Mouse (Mus musculus) hindbrain, embryonic 13.5 days (tissue): Measurements from ENCODE around the gene Dusp27. TPM values are rescaled to one million over a fixed set of nuclear protein-coding genes. Genes with fewer than 3 reads are reported as not detected.

Experiments used
- ATAC-seq: fragments of 200-750 bp; cut with Nextera tagmentation; 2 replicates; pipeline ENCODE4 v1.8.0; 2017; ENCODE audit warnings: moderate TSS enrichment; ENCODE audit not compliant: low FRiP score
- H3K27ac ChIP-seq: fragments of 300-500 bp; sonication (generic); 2 replicates; pipeline ENCODE4 v1.5.1; 2015; ENCODE audit warnings: inconsistent platforms, mild to moderate bottlenecking, moderate library complexity
- H3K27me3 ChIP-seq: fragments of 300-500 bp; sonication (generic); 2 replicates; pipeline ENCODE4 v1.6.1; 2015; ENCODE audit warnings: mild to moderate bottlenecking, inconsistent platforms
- H3K36me3 ChIP-seq: fragments of 300-500 bp; sonication (generic); 2 replicates; pipeline ENCODE4 v1.6.1; 2015; ENCODE audit warnings: mild to moderate bottlenecking, inconsistent platforms
- H3K4me1 ChIP-seq: fragments of 300-500 bp; sonication (generic); replicated peaks from 2 replicates; pipeline ENCODE4 v1.6.1; 2015; ENCODE audit warnings: inconsistent platforms
- H3K4me2 ChIP-seq: fragments of 300-500 bp; sonication (generic); 2 replicates; pipeline ENCODE4 v1.6.1; 2015; ENCODE audit warnings: inconsistent platforms, mild to moderate bottlenecking, moderate library complexity
- H3K4me3 ChIP-seq: fragments of 300-500 bp; sonication (generic); 2 replicates; pipeline ENCODE4 v1.5.1; 2015; ENCODE audit warnings: mild to moderate bottlenecking, inconsistent platforms
- H3K9ac ChIP-seq: fragments of 300-500 bp; sonication (generic); 2 replicates; pipeline ENCODE4 v1.6.1; 2015; ENCODE audit warnings: mild to moderate bottlenecking, inconsistent platforms
- H3K9me3 ChIP-seq: fragments of 300-500 bp; sonication (generic); 2 replicates; pipeline ENCODE4 v1.6.1; 2016; ENCODE audit warnings: inconsistent platforms
- WGBS: fragments of 180-500 bp; shearing (Covaris S2); methylation state at CpG from one replicate; pipeline ENCODE4 v1.1.7; 2015; 5-methylcytosine and 5-hydroxymethylcytosine counted together
- polyA plus RNA-seq: library from polyadenylated mRNA; unstranded; fragments of >200 nt; fragmentation: Nextera tagmentation; extraction: Ambion mirVana; gene quantifications from 2 replicates; pipeline ENCODE4 v1.2.1, GENCODE M21; 2015

Dusp27 gene
- polyA plus RNA-seq, 1 experiment from 2014 or later = 1.2 TPM

GRCm38 (mm10) chr1:166139113-166139512, 11.4 kb upstream of the Dusp27 start:
- WGBS = 83% methylated on average over 3 of the region's 3 CpGs

GRCm38 (mm10) chr1:166138136-166138535, 10.4 kb upstream of the Dusp27 start:
- Histone ChIP-seq H3K27ac (no peak overlapping the region), H3K4me1 (peaks cover 11% of the 10 kb centered on the region), H3K4me2 (no peak overlapping the region), H3K9ac (no peak overlapping the region), H3K9me3 (no peaks in the 10 kb centered on the region), H3K4me3 (no peak overlapping the region), H3K36me3 (no peaks in the 10 kb centered on the region), H3K27me3 (0 out of 2 replicates have a peak, but pooled peaks cover 11% of the 10 kb centered on the region)
- no peak for ATAC-seq
- 69% methylated on average over 13 of the region's 13 CpGs for WGBS

More at GRCm38 (mm10) chr1:166139113-166139512, 11.4 kb upstream of the Dusp27 start:
- no peaks in the 10 kb centered on the region for H3K36me3 ChIP-seq
- no peak for ATAC-seq
- 0 out of 2 replicates have a peak, but pooled peaks cover 11% of the 10 kb centered on the region for H3K27me3 ChIP-seq
- peaks cover 11% of the 10 kb centered on the region for H3K4me1 ChIP-seq
- no peak overlapping the region for H3K9ac ChIP-seq
- H3K27ac ChIP-seq = no peak overlapping the region
- no peaks in the 10 kb centered on the region for H3K9me3 ChIP-seq
- no peak overlapping the region for H3K4me2 ChIP-seq
- H3K4me3 ChIP-seq = no peak overlapping the region

- no peaks in the 10 kb centered on the region for H3K36me3 ChIP-seq
- WGBS = 80% methylated on average over 7 of the region's 7 CpGs
- 0 out of 2 replicates have a peak, but pooled peaks cover 11% of the 10 kb centered on the region for H3K27me3 ChIP-seq
- ATAC-seq = no peak
- H3K9me3 ChIP-seq = no peaks in the 10 kb centered on the region
- no peak overlapping the region for H3K4me3 ChIP-seq
- H3K27ac ChIP-seq = no peak overlapping the region
- H3K4me1 ChIP-seq = peaks cover 11% of the 10 kb centered on the region
- H3K4me2 ChIP-seq = no peak overlapping the region
- no peak overlapping the region for H3K9ac ChIP-seq
These were observed 9.7 kb upstream of the Dusp27 start for GRCm38 (mm10) chr1:166137244-166137938.

- Histone ChIP-seq H3K27ac (no peak overlapping the region), H3K4me2 (no peak overlapping the region), H3K27me3 (0 out of 2 replicates have a peak, but pooled peaks cover 11% of the 10 kb centered on the region), H3K4me3 (no peak overlapping the region), H3K9me3 (no peaks in the 10 kb centered on the region), H3K9ac (no peak overlapping the region), H3K36me3 (no peaks in the 10 kb centered on the region), H3K4me1 (peaks cover 16% of the 10 kb centered on the region)
- 39% methylated on average over 5 of the region's 5 CpGs for WGBS
- ATAC-seq = no peak
These were observed 7.5 kb upstream of the Dusp27 start for GRCm38 (mm10) chr1:166135091-166135740.

GRCm38 (mm10) chr1:166132367-166132766, 4.6 kb upstream of the Dusp27 start:
- Histone ChIP-seq H3K36me3 (no peaks in the 10 kb centered on the region), H3K4me1 (peaks cover 12% of the 10 kb centered on the region; the same call in 1 of the 2 replicates), H3K27me3 (0 out of 2 replicates have a peak, but pooled peaks cover 8% of the 10 kb centered on the region), H3K4me2 (no peak overlapping the region), H3K9me3 (no peaks in the 10 kb centered on the region), H3K9ac (no peak overlapping the region), H3K4me3 (no peak overlapping the region), H3K27ac (no peak overlapping the region)
- ATAC-seq = no peak
- WGBS = 51% methylated on average over 4 of the region's 4 CpGs

GRCm38 (mm10) chr1:166130224-166130860, 2.6 kb upstream of the Dusp27 start, which contains the start of gene Gpa33:
Gene Gpa33 (plus strand): TSS chr1:166130238.
- 89% methylated on average over 5 of the region's 5 CpGs for WGBS

GRCm38 (mm10) chr1:166128551-166128950, 829 bp upstream of the Dusp27 start:
- Histone ChIP-seq H3K27me3 (no peaks in the 10 kb centered on the region), H3K4me1 (peaks cover 9% of the 10 kb centered on the region; the same call in 1 of the 2 replicates), H3K4me2 (no peak overlapping the region), H3K9me3 (no peaks in the 10 kb centered on the region), H3K36me3 (no peaks in the 10 kb centered on the region), H3K9ac (no peak overlapping the region), H3K27ac (no peak overlapping the region), H3K4me3 (no peak overlapping the region)
- 91% methylated on average over 5 of the region's 5 CpGs for WGBS
- ATAC-seq = no peak

More at GRCm38 (mm10) chr1:166130224-166130860, 2.6 kb upstream of the Dusp27 start, which contains the start of gene Gpa33:
- Histone ChIP-seq H3K36me3 (no peaks in the 10 kb centered on the region), H3K9ac (no peak within 1 kb of the TSS), H3K4me1 (peaks cover 12% of the 10 kb centered on the region; the same call in 1 of the 2 replicates), H3K4me2 (no peak within 1 kb of the TSS), H3K4me3 (no peak within 1 kb of the TSS), H3K27ac (no peak within 1 kb of the TSS), H3K27me3 (0 out of 2 replicates have a peak, but pooled peaks cover under 1% of the 10 kb centered on the region), H3K9me3 (no peaks in the 10 kb centered on the region)
- no peak for ATAC-seq

GRCm38 (mm10) chr1:166126795-166127194, 927 bp downstream of the Dusp27 start:
- WGBS = 68% methylated on average over 9 of the region's 9 CpGs
- ATAC-seq = no peak
- no peak overlapping the region for H3K4me2 ChIP-seq

GRCm38 (mm10) chr1:166126290-166126689, 1.4 kb downstream of the Dusp27 start:
- Histone ChIP-seq H3K4me1 (0 out of 2 replicates have a peak, but pooled peaks cover 3% of the 10 kb centered on the region), H3K9ac (no peak overlapping the region), H3K4me2 (no peak overlapping the region), H3K27ac (no peak overlapping the region), H3K4me3 (no peak overlapping the region), H3K27me3 (no peaks in the 10 kb centered on the region), H3K36me3 (no peaks in the 10 kb centered on the region), H3K9me3 (no peaks in the 10 kb centered on the region)
- WGBS = 95% methylated on average over 6 of the region's 6 CpGs
- ATAC-seq = no peak

More at GRCm38 (mm10) chr1:166126795-166127194, 927 bp downstream of the Dusp27 start:
- no peak overlapping the region for H3K4me3 ChIP-seq
- H3K9me3 ChIP-seq = no peaks in the 10 kb centered on the region
- no peak overlapping the region for H3K27ac ChIP-seq
- H3K9ac ChIP-seq = no peak overlapping the region
- 0 out of 2 replicates have a peak, but pooled peaks cover 3% of the 10 kb centered on the region for H3K4me1 ChIP-seq
- no peaks in the 10 kb centered on the region for H3K36me3 ChIP-seq
- H3K27me3 ChIP-seq = no peaks in the 10 kb centered on the region

- Histone ChIP-seq H3K4me2 (no peak overlapping the region), H3K27ac (no peak overlapping the region), H3K4me1 (0 out of 2 replicates have a peak, but pooled peaks cover 3% of the 10 kb centered on the region), H3K9ac (no peak overlapping the region), H3K27me3 (no peaks in the 10 kb centered on the region), H3K4me3 (no peak overlapping the region), H3K36me3 (no peaks in the 10 kb centered on the region), H3K9me3 (no peaks in the 10 kb centered on the region)
- 54% methylated on average over 8 of the region's 8 CpGs for WGBS
- ATAC-seq = no peak
These were observed 2.7 kb downstream of the Dusp27 start for GRCm38 (mm10) chr1:166124932-166125593.

GRCm38 (mm10) chr1:166123751-166124150, 4.0 kb downstream of the Dusp27 start:
- Histone ChIP-seq H3K9me3 (no peaks in the 10 kb centered on the region), H3K27ac (no peak overlapping the region), H3K4me1 (peaks cover 5% of the 10 kb centered on the region; the same call in 1 of the 2 replicates), H3K36me3 (no peaks in the 10 kb centered on the region), H3K9ac (no peak overlapping the region), H3K4me3 (no peak overlapping the region), H3K4me2 (no peak overlapping the region), H3K27me3 (no peaks in the 10 kb centered on the region)
- no peak for ATAC-seq
- WGBS = 90% methylated on average over 8 of the region's 8 CpGs
